Mouse (Mus musculus) splenic B cell, adult 2 months (primary cell): ENCODE results near the gene Vmn2r12.
"Not testable (repeated sequence)": the region's sequence is repeated elsewhere in the genome, so short reads cannot be mapped to it uniquely, and the experiment has no call there.

ENCODE experiments used
- DNase-seq: peaks from one replicate; pipeline ENCODE4 v3.0.0-alpha.2; 2011; ENCODE audit warnings: low read depth, low spot score
- H3K27me3 ChIP-seq: 2 replicates; pipeline ENCODE4 v1.6.1; 2012; ENCODE audit warnings: mild to moderate bottlenecking, low read length, moderate library complexity, mixed read lengths; ENCODE audit not compliant: control insufficient read depth, poor library complexity, insufficient read depth, severe bottlenecking
- H3K36me3 ChIP-seq: 2 replicates; pipeline ENCODE4 v1.6.1; 2012; ENCODE audit warnings: mild to moderate bottlenecking, low read length, moderate library complexity, mixed read lengths; ENCODE audit not compliant: control insufficient read depth, poor library complexity, insufficient read depth, severe bottlenecking

The Vmn2r12 gene

GRCm38 (mm10) chr5:109097850-109098249 lies at the start of gene Vmn2r12:
TSS of gene Vmn2r12 (minus strand) at chr5:109097950.
- not testable (repeated sequence) for H3K36me3 ChIP-seq, DNase-seq, H3K27me3 ChIP-seq

GRCm38 (mm10) chr5:109139546-109139945 lies 41.8 kb upstream of the Vmn2r12 start:
- Histone ChIP-seq H3K36me3 (no peaks in the 10 kb centered on the region), H3K27me3 (no peaks in the 10 kb centered on the region)
- DNase-seq = no peak

GRCm38 (mm10) chr5:109136731-109137130 lies 39.0 kb upstream of the Vmn2r12 start:
- Histone ChIP-seq H3K36me3 (no peaks in the 10 kb centered on the region), H3K27me3 (no peaks in the 10 kb centered on the region)
- no peak for DNase-seq

GRCm38 (mm10) chr5:109096482-109096881 lies 1.3 kb downstream of the Vmn2r12 start:
- H3K27me3 ChIP-seq, H3K36me3 ChIP-seq, DNase-seq: not testable (repeated sequence)

GRCm38 (mm10) chr5:109072016-109072415 lies 25.7 kb downstream of the Vmn2r12 start:
- DNase-seq, H3K27me3 ChIP-seq, H3K36me3 ChIP-seq: not testable (repeated sequence)

- not testable (repeated sequence) for DNase-seq, H3K27me3 ChIP-seq, H3K36me3 ChIP-seq
These were observed 38.3 kb downstream of the Vmn2r12 start, which contains the start of gene Vmn2r11 for GRCm38 (mm10) chr5:109059469-109059868. TSS of gene Vmn2r11 (minus strand) at chr5:109059569.

DNA sequence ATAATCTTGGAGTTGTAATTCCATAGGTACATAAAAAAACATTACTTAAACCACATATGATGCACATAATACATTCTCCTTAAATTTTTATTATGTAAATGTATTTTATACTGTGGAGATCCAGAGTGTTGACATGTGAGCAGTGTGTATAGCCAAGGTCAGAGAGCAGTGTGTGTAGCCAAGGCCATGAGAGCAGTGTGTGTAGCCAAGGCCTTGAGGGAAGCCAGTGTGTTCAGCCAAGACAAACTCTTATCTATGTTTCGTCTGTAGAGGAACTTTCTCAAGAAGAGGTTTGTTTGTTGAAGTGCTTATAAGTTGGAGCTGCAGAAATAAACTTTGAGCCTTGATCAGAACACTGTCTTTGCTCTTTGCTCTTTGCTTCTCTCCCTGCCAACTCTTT lies 42.5 kb downstream of the Vmn2r12 start:
- no peaks in the 10 kb centered on the region for H3K27me3 ChIP-seq
- no peaks in the 10 kb centered on the region for H3K36me3 ChIP-seq
- no peak for DNase-seq
